Mouse (Mus musculus) midbrain, embryonic 13.5 days (tissue): ENCODE data around the gene Gm17571. TPM values are rescaled to one million over a fixed set of nuclear protein-coding genes. Genes with fewer than 3 reads are reported as not detected.

Source experiments
- ATAC-seq: fragments of 200-750 bp; cut with Nextera tagmentation; 2 replicates; pipeline ENCODE4 v1.8.0; 2017; ENCODE audit warnings: mild to moderate bottlenecking, moderate TSS enrichment, moderate library complexity
- H3K27ac ChIP-seq: fragments of 300-500 bp; sonication (generic); 2 replicates; pipeline ENCODE4 v1.5.1; 2015; ENCODE audit warnings: inconsistent platforms, mild to moderate bottlenecking, moderate library complexity
- H3K27me3 ChIP-seq: fragments of 300-500 bp; sonication (generic); 2 replicates; pipeline ENCODE4 v1.6.1; 2015; ENCODE audit warnings: mild to moderate bottlenecking, inconsistent platforms
- H3K36me3 ChIP-seq: fragments of 300-500 bp; sonication (generic); 2 replicates; pipeline ENCODE4 v1.6.1; 2015; ENCODE audit warnings: mild to moderate bottlenecking, inconsistent platforms
- H3K4me1 ChIP-seq: fragments of 300-500 bp; sonication (generic); replicated peaks from 2 replicates; pipeline ENCODE4 v1.6.1; 2015; ENCODE audit warnings: inconsistent platforms
- H3K4me2 ChIP-seq: fragments of 300-500 bp; sonication (generic); replicated peaks from 2 replicates; pipeline ENCODE4 v1.6.1; 2015; ENCODE audit warnings: moderate library complexity, mild to moderate bottlenecking, inconsistent platforms
- H3K4me3 ChIP-seq: fragments of 300-500 bp; sonication (generic); replicated peaks from 2 replicates; pipeline ENCODE4 v1.5.1; 2015; ENCODE audit warnings: mild to moderate bottlenecking, inconsistent platforms
- H3K9ac ChIP-seq: fragments of 300-500 bp; sonication (generic); replicated peaks from 2 replicates; pipeline ENCODE4 v1.6.1; 2015; ENCODE audit warnings: mild to moderate bottlenecking, inconsistent platforms
- H3K9me3 ChIP-seq: fragments of 300-500 bp; sonication (generic); 2 replicates; pipeline ENCODE4 v1.6.1; 2016; ENCODE audit warnings: mild to moderate bottlenecking, inconsistent platforms
- WGBS: fragments of 180-500 bp; shearing (Covaris S2); methylation state at CpG from one replicate; pipeline ENCODE4 v1.1.7; 2015; 5-methylcytosine and 5-hydroxymethylcytosine counted together
- polyA plus RNA-seq: library from polyadenylated mRNA; unstranded; fragments of >200 nt; fragmentation: Nextera tagmentation; extraction: Ambion mirVana; gene quantifications from 2 replicates; pipeline ENCODE4 v1.2.1, GENCODE M21; 2015

The Gm17571 gene
- polyA plus RNA-seq, 1 experiment from 2014 or later = not detected

DNA sequence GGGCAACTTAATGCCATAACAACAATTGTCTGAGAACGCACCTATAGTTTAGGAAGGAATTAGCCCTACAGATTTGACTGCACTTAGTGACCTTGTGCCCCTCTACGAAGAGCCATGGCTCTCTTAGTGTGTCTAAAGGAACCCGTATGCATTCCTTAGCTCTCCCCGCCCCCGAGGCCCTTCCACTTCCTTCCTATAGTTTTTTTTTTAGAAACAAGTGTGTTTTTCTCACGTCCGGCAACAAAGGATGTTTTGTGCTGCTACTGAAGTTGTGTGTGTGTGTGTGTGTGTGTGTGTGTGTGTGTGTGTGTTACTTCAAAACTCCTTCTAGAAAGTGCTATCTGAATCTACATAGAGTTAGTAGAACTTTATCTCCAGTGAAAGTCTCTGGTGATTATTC, 23.5 kb upstream of the Gm17571 start:
- no peak overlapping the region for H3K4me3 ChIP-seq
- peaks cover 11% of the 10 kb centered on the region for H3K4me1 ChIP-seq
- WGBS = 60% methylated on average over 7 of the region's 7 CpGs
- no peak overlapping the region for H3K9ac ChIP-seq
- H3K27me3 ChIP-seq = no peaks in the 10 kb centered on the region
- no peak overlapping the region for H3K27ac ChIP-seq
- ATAC-seq = no peak
- H3K4me2 ChIP-seq = no peak overlapping the region
- no peaks in the 10 kb centered on the region for H3K36me3 ChIP-seq
- no peaks in the 10 kb centered on the region for H3K9me3 ChIP-seq

- WGBS = 85% methylated on average over 6 of the region's 6 CpGs
Observed at GRCm38 (mm10) chr9:13468778-13469177, 22.2 kb upstream of the Gm17571 start.

DNA sequence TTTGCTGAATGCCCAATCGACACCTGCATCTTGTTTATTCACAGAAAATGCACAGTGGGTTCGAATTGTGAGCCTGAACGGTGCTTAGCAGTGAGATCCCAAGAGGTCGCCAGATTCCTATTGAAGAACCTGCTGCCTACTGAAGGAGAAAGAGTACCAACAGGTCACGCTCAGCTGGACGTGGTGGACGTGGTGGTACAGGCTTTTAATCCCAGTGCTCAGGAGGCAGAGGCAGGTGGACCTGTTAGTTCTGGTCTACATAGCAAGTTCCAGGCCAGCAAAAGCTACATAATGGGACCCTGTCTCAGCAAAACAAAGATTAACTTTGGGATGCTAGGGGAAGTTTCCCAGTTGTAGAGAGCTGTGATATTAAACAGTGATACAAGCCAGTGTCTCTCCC, 21.2 kb upstream of the Gm17571 start:
- H3K4me2 ChIP-seq = no peak overlapping the region
- H3K27ac ChIP-seq = no peak overlapping the region
- ATAC-seq = no peak
- H3K27me3 ChIP-seq = no peaks in the 10 kb centered on the region
- no peak overlapping the region for H3K4me3 ChIP-seq
- WGBS = 56% methylated on average over 7 of the region's 7 CpGs
- H3K9me3 ChIP-seq = no peaks in the 10 kb centered on the region
- H3K36me3 ChIP-seq = no peaks in the 10 kb centered on the region
- H3K9ac ChIP-seq = no peak overlapping the region
- peaks cover 11% of the 10 kb centered on the region for H3K4me1 ChIP-seq

More at GRCm38 (mm10) chr9:13468778-13469177, 22.2 kb upstream of the Gm17571 start:
- no peak overlapping the region for H3K4me3 ChIP-seq
- no peaks in the 10 kb centered on the region for H3K27me3 ChIP-seq
- H3K9me3 ChIP-seq = no peaks in the 10 kb centered on the region
- H3K9ac ChIP-seq = no peak overlapping the region
- no peak overlapping the region for H3K27ac ChIP-seq
- H3K4me2 ChIP-seq = no peak overlapping the region
- H3K36me3 ChIP-seq = no peaks in the 10 kb centered on the region
- H3K4me1 ChIP-seq = peaks cover 11% of the 10 kb centered on the region
- ATAC-seq = no peak

- H3K9ac ChIP-seq = no peak overlapping the region
- ATAC-seq = no peak
- no peak overlapping the region for H3K4me3 ChIP-seq
- H3K9me3 ChIP-seq = no peaks in the 10 kb centered on the region
- H3K27me3 ChIP-seq = no peaks in the 10 kb centered on the region
- H3K36me3 ChIP-seq = no peaks in the 10 kb centered on the region
- 93% methylated on average over 10 of the region's 10 CpGs for WGBS
- no peak overlapping the region for H3K27ac ChIP-seq
- peaks cover 11% of the 10 kb centered on the region for H3K4me1 ChIP-seq
- H3K4me2 ChIP-seq = no peak overlapping the region
Observed at GRCm38 (mm10) chr9:13466816-13467215, 20.3 kb upstream of the Gm17571 start.

GRCm38 (mm10) chr9:13466351-13466750, 19.8 kb upstream of the Gm17571 start:
- Histone ChIP-seq H3K27ac (no peak overlapping the region), H3K9ac (no peak overlapping the region), H3K27me3 (no peaks in the 10 kb centered on the region), H3K9me3 (no peaks in the 10 kb centered on the region), H3K4me2 (no peak overlapping the region), H3K4me3 (no peak overlapping the region), H3K4me1 (peaks cover 11% of the 10 kb centered on the region), H3K36me3 (no peaks in the 10 kb centered on the region)
- WGBS = 82% methylated on average over 4 of the region's 4 CpGs
- ATAC-seq = no peak

DNA sequence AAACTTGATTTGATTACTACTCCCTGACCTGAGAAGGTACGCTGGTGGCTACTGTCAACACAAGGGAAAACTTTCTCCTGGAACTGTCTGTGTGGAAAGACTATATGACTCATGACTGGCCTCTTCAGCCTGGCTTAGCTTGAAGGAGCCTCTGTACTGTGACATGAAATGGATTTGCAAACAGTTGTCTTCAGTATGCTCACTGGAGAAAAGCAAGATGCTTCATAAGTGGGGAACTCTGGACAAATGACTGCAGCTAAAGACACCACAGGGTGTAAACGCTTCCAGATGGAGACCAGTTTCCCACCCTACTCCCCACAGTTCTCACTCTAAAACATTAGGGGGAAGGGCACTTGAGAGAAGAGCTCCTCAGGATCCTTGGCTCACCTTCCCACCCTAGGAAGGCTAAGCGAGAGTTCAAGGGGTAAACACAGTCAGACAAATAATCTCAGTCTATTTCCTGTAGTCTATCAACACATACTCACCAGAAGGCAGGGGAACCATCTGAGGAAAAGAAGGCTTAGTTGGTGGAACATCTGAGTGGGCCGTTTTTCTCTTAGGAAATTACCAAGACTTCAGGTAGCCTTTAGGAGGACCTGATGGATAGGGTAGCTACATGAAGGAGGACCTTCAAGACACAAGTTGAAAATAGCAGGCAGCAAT, 18.9 kb upstream of the Gm17571 start:
- ATAC-seq = no peak
- H3K9me3 ChIP-seq = no peaks in the 10 kb centered on the region
- H3K4me1 ChIP-seq = peaks cover 11% of the 10 kb centered on the region
- H3K9ac ChIP-seq = no peak overlapping the region
- WGBS = 84% methylated on average over 4 of the region's 4 CpGs
- H3K4me2 ChIP-seq = no peak overlapping the region
- H3K27ac ChIP-seq = no peak overlapping the region
- no peaks in the 10 kb centered on the region for H3K36me3 ChIP-seq
- H3K4me3 ChIP-seq = no peak overlapping the region
- no peaks in the 10 kb centered on the region for H3K27me3 ChIP-seq

DNA sequence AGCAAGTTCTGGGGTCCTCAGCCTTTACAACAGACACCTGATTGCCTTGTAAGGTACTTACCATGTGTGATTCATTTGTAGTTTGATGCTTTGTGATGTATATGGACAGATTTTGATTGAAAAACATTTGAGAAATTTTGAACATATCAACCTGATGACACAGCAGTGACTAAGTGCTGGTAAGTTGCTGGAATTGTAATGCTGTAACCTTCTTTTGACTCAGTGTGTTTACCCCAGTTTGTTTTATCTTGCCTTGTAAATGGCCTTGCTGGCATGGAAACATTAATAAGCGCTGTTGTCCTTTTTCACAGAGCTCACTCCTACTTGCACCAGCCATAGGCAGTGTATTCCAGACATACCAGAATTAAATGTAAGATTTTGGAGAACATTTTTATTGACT, 14.4 kb upstream of the Gm17571 start:
- H3K36me3 ChIP-seq = no peaks in the 10 kb centered on the region
- H3K9ac ChIP-seq = no peak overlapping the region
- WGBS = 98% methylated on average over 1 of the region's 1 CpGs
- no peak overlapping the region for H3K4me2 ChIP-seq
- no peaks in the 10 kb centered on the region for H3K27me3 ChIP-seq
- peaks cover 11% of the 10 kb centered on the region; the same call in 1 of the 2 replicates for H3K4me1 ChIP-seq
- ATAC-seq = no peak
- H3K9me3 ChIP-seq = no peaks in the 10 kb centered on the region
- H3K27ac ChIP-seq = no peak overlapping the region
- no peak overlapping the region for H3K4me3 ChIP-seq

GRCm38 (mm10) chr9:13460012-13460411, 13.5 kb upstream of the Gm17571 start:
- Histone ChIP-seq H3K9ac (no peak overlapping the region), H3K4me1 (peaks cover 15% of the 10 kb centered on the region), H3K9me3 (no peaks in the 10 kb centered on the region), H3K4me2 (no peak overlapping the region), H3K4me3 (no peak overlapping the region), H3K27ac (no peak overlapping the region), H3K27me3 (no peaks in the 10 kb centered on the region), H3K36me3 (no peaks in the 10 kb centered on the region)
- no peak for ATAC-seq
- 75% methylated on average over 3 of the region's 3 CpGs for WGBS

GRCm38 (mm10) chr9:13459371-13459770, 12.8 kb upstream of the Gm17571 start:
- Histone ChIP-seq H3K9me3 (no peaks in the 10 kb centered on the region), H3K9ac (no peak overlapping the region), H3K27ac (no peak overlapping the region), H3K27me3 (no peaks in the 10 kb centered on the region), H3K4me1 (peaks cover 21% of the 10 kb centered on the region), H3K4me2 (no peak overlapping the region), H3K36me3 (no peaks in the 10 kb centered on the region), H3K4me3 (no peak overlapping the region)
- ATAC-seq = no peak
- WGBS = 52% methylated on average over 1 of the region's 1 CpGs

- ATAC-seq = no peak
- Histone ChIP-seq H3K4me1 (peaks cover 23% of the 10 kb centered on the region), H3K36me3 (no peaks in the 10 kb centered on the region), H3K9me3 (no peaks in the 10 kb centered on the region), H3K9ac (no peak overlapping the region), H3K4me3 (no peak overlapping the region), H3K27me3 (no peaks in the 10 kb centered on the region), H3K4me2 (no peak overlapping the region), H3K27ac (no peak overlapping the region)
- 92% methylated on average over 6 of the region's 6 CpGs for WGBS
Observed at GRCm38 (mm10) chr9:13457774-13458173, 11.2 kb upstream of the Gm17571 start.

- 81% methylated on average over 1 of the region's 1 CpGs for WGBS
- H3K36me3 ChIP-seq = no peaks in the 10 kb centered on the region
- ATAC-seq = no peak
- H3K9ac ChIP-seq = no peak overlapping the region
- H3K27ac ChIP-seq = no peak overlapping the region
- H3K4me1 ChIP-seq = peaks cover 23% of the 10 kb centered on the region
- no peak overlapping the region for H3K4me2 ChIP-seq
- no peaks in the 10 kb centered on the region for H3K27me3 ChIP-seq
- H3K4me3 ChIP-seq = no peak overlapping the region
- H3K9me3 ChIP-seq = no peaks in the 10 kb centered on the region
Observed at GRCm38 (mm10) chr9:13455231-13455630, 8.7 kb upstream of the Gm17571 start.

DNA sequence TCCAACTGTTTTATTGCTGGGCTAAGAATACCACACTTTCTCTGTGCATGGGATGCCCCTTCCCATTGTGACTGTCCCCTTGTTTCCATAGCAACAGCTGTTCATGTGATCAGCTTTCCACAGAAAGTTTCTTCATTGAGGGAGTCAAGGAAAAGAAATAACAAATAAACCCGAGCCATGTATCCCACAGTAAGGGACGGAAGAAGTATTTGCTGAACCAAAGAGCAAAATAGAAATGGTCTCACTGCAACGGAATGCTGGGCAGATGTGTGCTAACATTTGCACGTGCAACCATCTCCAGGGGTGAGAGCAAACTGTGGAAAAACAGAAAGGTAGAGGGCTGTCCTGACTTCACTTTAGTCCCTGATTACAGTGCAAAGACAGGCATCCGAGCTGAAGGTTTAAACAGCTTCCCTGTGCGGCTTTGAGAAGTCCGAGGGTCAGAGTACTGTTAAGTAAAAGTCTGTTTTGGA, 8.1 kb upstream of the Gm17571 start:
- H3K27ac ChIP-seq = peak overlapping the region; percentile 16; the same call in 1 of the 2 replicates
- H3K4me2 ChIP-seq = 0 out of 2 replicates have a peak overlapping the region, but pooled peaks have one; percentile 5
- peak; percentile 43; the same call in 1 of the 2 replicates for ATAC-seq

GRCm38 (mm10) chr9:13448716-13449115, 2.2 kb upstream of the Gm17571 start:
- no peaks in the 10 kb centered on the region for H3K9me3 ChIP-seq
- 87% methylated on average over 3 of the region's 3 CpGs for WGBS
- no peak overlapping the region for H3K9ac ChIP-seq
- H3K27me3 ChIP-seq = no peaks in the 10 kb centered on the region
- no peak for ATAC-seq
- H3K4me2 ChIP-seq = no peak overlapping the region
- no peak overlapping the region for H3K27ac ChIP-seq
- H3K36me3 ChIP-seq = no peaks in the 10 kb centered on the region
- H3K4me3 ChIP-seq = no peak overlapping the region
- peaks cover 4% of the 10 kb centered on the region; the same call in 1 of the 2 replicates for H3K4me1 ChIP-seq

More for the DNA sequence above, 8.1 kb upstream of the Gm17571 start:
- Histone ChIP-seq H3K4me1 (peaks cover 22% of the 10 kb centered on the region), H3K36me3 (no peaks in the 10 kb centered on the region), H3K4me3 (no peak overlapping the region), H3K9me3 (no peaks in the 10 kb centered on the region), H3K9ac (no peak overlapping the region), H3K27me3 (no peaks in the 10 kb centered on the region)
- WGBS = 11% methylated on average over 7 of the region's 7 CpGs
